Mouse (Mus musculus) left cerebral cortex, adult 11 months (tissue): ENCODE results near the gene Gmcl1.

ENCODE experiments used
- DNase-seq: peaks from one replicate; pipeline ENCODE4 v3.0.0; 2022; ENCODE audit warnings: low spot score

Gene Gmcl1

GRCm38 (mm10) chr6:86736313-86736712 is 3.1 kb upstream of the Gmcl1 start:
- no peak for DNase-seq

- DNase-seq = peak; percentile 14
Observed at GRCm38 (mm10) chr6:86732276-86733173, 658 bp downstream of the Gmcl1 start.

- DNase-seq = no peak
Observed at GRCm38 (mm10) chr6:86728711-86729110, 4.5 kb downstream of the Gmcl1 start.

- DNase-seq = no peak
Observed at GRCm38 (mm10) chr6:86721977-86722376, 11.2 kb downstream of the Gmcl1 start.

- no peak for DNase-seq
Observed at GRCm38 (mm10) chr6:86708072-86708774, 25.0 kb downstream of the Gmcl1 start.

GRCm38 (mm10) chr6:86702577-86702976 is 30.6 kb downstream of the Gmcl1 start:
- DNase-seq = no peak

- no peak for DNase-seq
Observed at GRCm38 (mm10) chr6:86697903-86698302, 35.3 kb downstream of the Gmcl1 start.

GRCm38 (mm10) chr6:86696213-86696612 is 37.0 kb downstream of the Gmcl1 start:
- no peak for DNase-seq

GRCm38 (mm10) chr6:86694465-86694864 is 38.7 kb downstream of the Gmcl1 start:
- DNase-seq = no peak

GRCm38 (mm10) chr6:86689671-86690070 is 43.5 kb downstream of the Gmcl1 start:
- DNase-seq = no peak

- no peak for DNase-seq
Observed at GRCm38 (mm10) chr6:86686971-86687370, 46.2 kb downstream of the Gmcl1 start.

- no peak for DNase-seq
Observed at GRCm38 (mm10) chr6:86684655-86685011, 48.5 kb downstream of the Gmcl1 start.

GRCm38 (mm10) chr6:86683872-86684654 is 49.1 kb downstream of the Gmcl1 start, which contains the start of gene Snrnp27:
Gene Snrnp27 (minus strand): TSS chr6:86684522.
- peak; percentile 77 for DNase-seq

GRCm38 (mm10) chr6:86681289-86681688 is 51.9 kb downstream of the Gmcl1 start:
- DNase-seq = no peak

- no peak for DNase-seq
Observed at GRCm38 (mm10) chr6:86678341-86678740, 54.8 kb downstream of the Gmcl1 start.

GRCm38 (mm10) chr6:86670873-86671272 is 62.3 kb downstream of the Gmcl1 start:
- DNase-seq = peak; percentile 71

- peak; percentile 100 for DNase-seq
Observed at GRCm38 (mm10) chr6:86669240-86669727, 63.9 kb downstream of the Gmcl1 start.

GRCm38 (mm10) chr6:86668580-86669239 is 64.5 kb downstream of the Gmcl1 start, which contains the start of gene Mxd1:
Gene Mxd1 (minus strand): TSS chr6:86669161.
- no peak for DNase-seq

GRCm38 (mm10) chr6:86667061-86667460 is 66.1 kb downstream of the Gmcl1 start:
- DNase-seq = no peak

- no peak for DNase-seq
Observed at GRCm38 (mm10) chr6:86665560-86666307, 67.4 kb downstream of the Gmcl1 start.

GRCm38 (mm10) chr6:86665076-86665475 is 68.1 kb downstream of the Gmcl1 start:
- no peak for DNase-seq
